Mouse (Mus musculus) liver, embryonic 14.5 days (tissue): ENCODE data around the gene Spindoc.

ENCODE experiments used
- CTCF ChIP-seq: IDR thresholded peaks from 2 replicates; pipeline ENCODE4 v1.5.1; 2016; ENCODE audit warnings: antibody characterized with exemption, low read depth, control low read depth
- EP300 ChIP-seq: IDR thresholded peaks from 2 replicates; pipeline ENCODE4 v1.6.1; 2016; ENCODE audit warnings: antibody characterized with exemption, low read depth

- TF ChIP-seq CTCF (no peak), EP300 (no peak)
Measured at GRCm38 (mm10) chr19:7377639-7378038, 5.2 kb downstream of the Spindoc start.
